Mouse (Mus musculus) embryonic facial prominence, embryonic 11.5 days (tissue): ENCODE data around the gene Fgfr2. TPM values are rescaled to one million over a fixed set of nuclear protein-coding genes. Genes with fewer than 3 reads are reported as not detected.

Source experiments
- ATAC-seq: fragments of 200-750 bp; cut with Nextera tagmentation; replicated peaks from 2 replicates; pipeline ENCODE4 v1.8.0; 2017; ENCODE audit warnings: low read depth; ENCODE audit not compliant: insufficient number of reproducible peaks, low FRiP score, low TSS enrichment
- DNase-seq: peaks from one replicate; pipeline ENCODE4 v3.0.0-alpha.2; 2015; ENCODE audit warnings: low spot score
- H3K27ac ChIP-seq: fragments of 300-500 bp; sonication (generic); replicated peaks from 2 replicates; pipeline ENCODE4 v1.5.1; 2014; ENCODE audit warnings: mild to moderate bottlenecking, low read depth, low read length, control low read depth
- H3K27me3 ChIP-seq: fragments of 300-500 bp; sonication (generic); 2 replicates; pipeline ENCODE4 v1.6.1; 2014; ENCODE audit warnings: mild to moderate bottlenecking, low read length, moderate library complexity, mixed read lengths; ENCODE audit not compliant: control insufficient read depth, insufficient read depth
- H3K36me3 ChIP-seq: fragments of 300-500 bp; sonication (generic); replicated peaks from 2 replicates; pipeline ENCODE4 v1.6.1; 2014; ENCODE audit warnings: low read depth, mild to moderate bottlenecking, low read length, moderate library complexity, mixed read lengths; ENCODE audit not compliant: control insufficient read depth, insufficient read depth
- H3K4me1 ChIP-seq: fragments of 300-500 bp; sonication (generic); 2 replicates; pipeline ENCODE4 v1.6.1; 2014; ENCODE audit warnings: low read length, mixed read lengths; ENCODE audit not compliant: control insufficient read depth, insufficient read depth
- H3K4me2 ChIP-seq: fragments of 300-500 bp; sonication (generic); 2 replicates; pipeline ENCODE4 v1.6.1; 2014; ENCODE audit warnings: low read depth, mild to moderate bottlenecking, control low read depth, low read length, moderate library complexity
- H3K4me3 ChIP-seq: fragments of 300-500 bp; sonication (generic); 2 replicates; pipeline ENCODE4 v1.5.1; 2014; ENCODE audit warnings: low read depth, low read length, control low read depth
- H3K9ac ChIP-seq: fragments of 300-500 bp; sonication (generic); replicated peaks from 2 replicates; pipeline ENCODE4 v1.6.1; 2014; ENCODE audit warnings: mild to moderate bottlenecking, control low read depth, low read length
- H3K9me3 ChIP-seq: fragments of 300-500 bp; sonication (generic); replicated peaks from 2 replicates; pipeline ENCODE4 v1.6.1; 2016; ENCODE audit warnings: mild to moderate bottlenecking, low read length, inconsistent platforms, mixed read lengths; ENCODE audit not compliant: control insufficient read depth
- WGBS: fragments of 180-500 bp; shearing (Covaris S2); extraction: QIAGEN DNeasy Blood & Tissue Kit; methylation state at CpG from one replicate; pipeline ENCODE4 v1.1.7; 2014; 5-methylcytosine and 5-hydroxymethylcytosine counted together
- polyA plus RNA-seq: library from polyadenylated mRNA; unstranded; fragments of >200 nt; fragmentation: Nextera tagmentation; extraction: Ambion mirVana; gene quantifications from 2 replicates; pipeline ENCODE4 v1.2.1, GENCODE M21; 2014

Fgfr2 gene
- polyA plus RNA-seq, 1 experiment from 2014 or later: 75.6 TPM

DNA sequence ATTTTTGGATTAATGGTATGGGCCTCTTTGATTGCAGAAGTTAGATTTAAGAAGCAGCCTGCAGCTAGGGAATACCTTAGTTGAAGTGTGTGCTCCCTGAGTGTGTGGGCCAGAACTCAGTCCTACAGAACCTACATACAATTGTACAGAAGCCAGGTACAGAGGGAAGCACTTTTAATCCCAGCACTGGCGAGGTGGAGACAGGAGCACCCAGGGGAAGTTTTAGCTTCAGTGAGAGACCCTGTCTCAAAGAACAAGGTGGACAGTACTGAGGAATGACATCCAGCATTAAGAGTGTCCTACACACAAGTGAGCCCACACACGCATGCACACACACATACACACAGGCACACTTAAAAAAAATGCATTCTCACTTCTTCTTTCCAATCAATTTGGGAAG is 2545.1 kb downstream of the Fgfr2 start:
- no peaks in the 10 kb centered on the region for H3K4me1 ChIP-seq
- no peaks in the 10 kb centered on the region for H3K9me3 ChIP-seq
- no peak for ATAC-seq
- no peak overlapping the region for H3K4me3 ChIP-seq
- no peak overlapping the region for H3K27ac ChIP-seq
- H3K36me3 ChIP-seq: no peaks in the 10 kb centered on the region
- no peaks in the 10 kb centered on the region for H3K27me3 ChIP-seq
- no peak overlapping the region for H3K9ac ChIP-seq
- H3K4me2 ChIP-seq: no peak overlapping the region
- WGBS: 93% methylated on average over 2 of the region's 2 CpGs
- DNase-seq: no peak

DNA sequence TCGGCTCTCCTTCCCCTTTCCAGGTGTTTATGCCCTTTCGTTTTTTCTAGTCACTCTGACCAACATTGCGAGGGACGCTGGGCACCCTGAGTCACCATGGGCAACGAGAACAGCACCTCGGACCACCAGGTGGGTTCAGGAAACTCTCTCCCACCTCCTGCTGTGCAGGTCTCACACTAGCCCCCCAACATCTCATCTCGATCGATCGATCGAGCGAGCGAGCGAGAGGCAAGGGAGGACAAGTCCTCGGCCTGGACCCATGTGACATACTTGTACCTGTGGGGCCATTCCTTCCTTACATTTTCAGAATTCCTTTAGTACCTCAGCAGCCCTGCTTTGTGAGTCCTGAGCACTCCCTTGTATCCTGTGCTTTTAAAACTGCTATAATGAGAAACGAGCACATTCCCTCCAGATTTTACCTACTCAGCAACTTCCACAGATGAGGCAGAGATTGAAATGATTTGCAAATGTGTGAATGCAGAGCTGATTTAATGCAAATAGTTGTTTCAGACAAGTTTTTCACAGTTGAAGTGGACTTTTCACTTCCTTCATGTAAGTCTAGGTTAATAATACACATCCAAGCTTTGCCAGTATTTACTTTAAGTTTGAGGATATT is 2545.7 kb downstream of the Fgfr2 start, which contains the start of gene Tacc2:
Gene Tacc2, plus strand, starts transcription at position 51 of the 616 bp plus-strand sequence.
- Histone ChIP-seq H3K4me2 (no peak within 1 kb of the TSS), H3K36me3 (no peaks in the 10 kb centered on the region), H3K27ac (no peak within 1 kb of the TSS), H3K9me3 (no peaks in the 10 kb centered on the region), H3K27me3 (no peaks in the 10 kb centered on the region), H3K9ac (no peak within 1 kb of the TSS), H3K4me1 (no peaks in the 10 kb centered on the region), H3K4me3 (no peak within 1 kb of the TSS)
- 56% methylated on average over 15 of the region's 15 CpGs for WGBS
- DNase-seq (no peak), ATAC-seq (no peak)

DNA sequence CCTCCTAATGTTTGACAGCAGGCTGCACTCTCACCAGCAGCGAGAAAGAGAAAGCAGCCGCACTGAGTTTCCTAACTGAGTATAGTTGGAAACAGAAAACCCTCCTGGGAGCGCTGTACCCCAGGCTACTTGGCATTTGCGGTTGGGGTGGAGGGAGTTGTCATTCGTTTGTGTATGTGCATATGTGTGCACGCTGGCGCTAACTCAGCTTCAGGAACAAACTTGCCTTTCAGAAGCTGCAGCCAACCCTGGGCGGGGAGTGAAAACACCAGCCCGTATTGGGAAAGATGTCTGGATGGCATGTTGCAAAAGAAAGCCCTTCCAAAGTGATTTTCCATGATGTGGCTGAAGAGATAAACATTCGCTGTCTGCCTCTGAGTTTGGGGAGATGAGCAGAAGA is 2546.2 kb downstream of the Fgfr2 start:
- DNase-seq (no peak), ATAC-seq (no peak)
- Histone ChIP-seq H3K27ac (no peak overlapping the region), H3K4me3 (no peak overlapping the region), H3K9me3 (no peaks in the 10 kb centered on the region), H3K36me3 (no peaks in the 10 kb centered on the region), H3K4me2 (no peak overlapping the region), H3K27me3 (no peaks in the 10 kb centered on the region), H3K4me1 (no peaks in the 10 kb centered on the region), H3K9ac (no peak overlapping the region)
- 33% methylated on average over 10 of the region's 10 CpGs for WGBS

DNA sequence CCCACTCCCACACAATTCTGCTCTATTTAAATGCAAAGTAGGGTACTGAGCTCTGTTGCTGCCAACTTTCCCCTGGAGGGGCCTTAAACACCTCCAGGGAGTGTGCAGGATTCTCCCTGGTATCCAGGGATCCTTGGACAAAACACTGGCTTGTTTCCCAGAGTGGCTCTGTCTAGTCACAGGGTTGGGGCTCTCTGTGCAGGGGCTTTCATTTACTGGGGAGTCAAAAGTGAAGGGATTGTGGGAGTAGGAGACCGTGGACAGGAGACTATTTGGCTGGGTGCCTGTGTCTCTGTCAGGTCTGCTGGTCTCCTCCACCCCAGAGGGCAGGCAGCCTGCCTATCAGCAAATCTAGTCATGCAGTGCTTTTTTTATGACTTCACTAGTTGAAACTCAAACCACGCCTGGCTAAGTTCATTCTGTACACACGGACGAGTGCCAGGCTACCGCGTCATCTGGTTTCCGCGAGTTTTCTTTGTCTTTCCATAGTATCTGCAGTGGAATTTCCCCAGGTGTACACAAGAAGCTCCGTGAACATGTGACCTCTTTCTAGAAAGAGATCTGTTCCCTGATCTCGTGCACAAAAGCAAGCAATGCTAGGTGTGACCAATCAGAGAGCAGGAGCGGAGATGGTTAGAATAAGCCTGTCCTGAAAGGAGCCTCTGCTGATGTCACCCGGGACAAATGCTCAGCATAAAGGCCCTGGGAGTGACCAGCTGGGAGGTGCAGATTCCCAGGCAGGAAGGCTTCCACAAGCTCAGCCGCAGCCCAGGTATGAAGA is 2548.7 kb downstream of the Fgfr2 start:
- no peak overlapping the region for H3K9ac ChIP-seq

DNA sequence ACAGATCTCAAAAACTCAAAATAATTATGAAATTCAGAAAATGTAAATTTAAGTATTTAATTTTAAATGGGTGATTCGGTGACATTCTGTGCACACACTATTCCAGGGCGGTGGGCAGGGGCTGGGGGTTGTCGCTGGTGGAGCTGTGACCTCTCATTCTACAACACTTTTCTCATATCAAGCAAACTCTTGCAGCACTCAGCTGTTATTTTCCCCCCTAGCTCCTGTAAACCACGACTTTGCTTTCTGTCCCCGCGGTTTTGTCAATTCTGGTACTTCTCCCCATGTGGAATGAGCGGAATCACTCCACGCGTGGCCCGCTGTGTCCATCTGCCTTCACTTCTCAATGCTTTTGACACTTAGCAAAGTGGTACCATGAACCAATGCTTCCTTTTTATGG is 2549.4 kb downstream of the Fgfr2 start:
- Histone ChIP-seq H3K4me2 (no peak overlapping the region), H3K36me3 (no peaks in the 10 kb centered on the region), H3K27ac (no peak overlapping the region), H3K27me3 (no peaks in the 10 kb centered on the region), H3K4me1 (no peaks in the 10 kb centered on the region), H3K9me3 (no peaks in the 10 kb centered on the region), H3K9ac (no peak overlapping the region), H3K4me3 (no peak overlapping the region)
- DNase-seq: no peak
- no peak for ATAC-seq
- WGBS: 96% methylated on average over 10 of the region's 10 CpGs

More for the DNA sequence above, 2548.7 kb downstream of the Fgfr2 start:
- Histone ChIP-seq H3K36me3 (no peaks in the 10 kb centered on the region), H3K27ac (no peak overlapping the region), H3K4me1 (no peaks in the 10 kb centered on the region), H3K9me3 (no peaks in the 10 kb centered on the region), H3K4me2 (no peak overlapping the region), H3K4me3 (no peak overlapping the region), H3K27me3 (no peaks in the 10 kb centered on the region)
- ATAC-seq (no peak), DNase-seq (no peak)
- WGBS: 67% methylated on average over 13 of the region's 13 CpGs

DNA sequence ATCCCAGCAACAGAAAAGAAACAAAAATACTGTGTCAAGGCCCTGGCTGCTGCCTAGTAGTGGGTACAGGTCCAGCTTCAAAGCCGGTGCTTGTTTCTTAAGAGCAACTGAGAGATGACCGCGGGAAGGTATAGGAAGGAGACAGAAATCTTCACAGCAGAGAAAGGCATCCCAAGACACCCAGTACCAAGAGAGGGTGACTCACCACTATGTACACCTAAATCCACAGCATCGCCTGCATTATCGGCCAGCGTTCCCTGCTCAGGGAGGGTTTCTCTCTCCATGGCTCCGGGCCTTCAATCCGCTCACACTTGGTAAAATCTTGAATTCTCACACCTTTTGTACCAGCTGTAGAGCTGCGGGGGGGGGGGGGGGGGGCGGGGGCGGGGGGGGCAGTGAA is 2550.3 kb downstream of the Fgfr2 start, which contains the start of gene Nsmce4a:
Gene Nsmce4a, minus strand, starts transcription at position 298 of the 400 bp plus-strand sequence.
- no peak within 1 kb of the TSS for H3K27ac ChIP-seq
- no peaks in the 10 kb centered on the region for H3K9me3 ChIP-seq
- H3K4me2 ChIP-seq: no peak within 1 kb of the TSS
- ATAC-seq: no peak
- no peak within 1 kb of the TSS for H3K4me3 ChIP-seq
- DNase-seq: no peak
- H3K4me1 ChIP-seq: no peaks in the 10 kb centered on the region
- WGBS: 91% methylated on average over 6 of the region's 11 CpGs
- no peak within 1 kb of the TSS for H3K9ac ChIP-seq
- H3K27me3 ChIP-seq: no peaks in the 10 kb centered on the region
- no peaks in the 10 kb centered on the region for H3K36me3 ChIP-seq

DNA sequence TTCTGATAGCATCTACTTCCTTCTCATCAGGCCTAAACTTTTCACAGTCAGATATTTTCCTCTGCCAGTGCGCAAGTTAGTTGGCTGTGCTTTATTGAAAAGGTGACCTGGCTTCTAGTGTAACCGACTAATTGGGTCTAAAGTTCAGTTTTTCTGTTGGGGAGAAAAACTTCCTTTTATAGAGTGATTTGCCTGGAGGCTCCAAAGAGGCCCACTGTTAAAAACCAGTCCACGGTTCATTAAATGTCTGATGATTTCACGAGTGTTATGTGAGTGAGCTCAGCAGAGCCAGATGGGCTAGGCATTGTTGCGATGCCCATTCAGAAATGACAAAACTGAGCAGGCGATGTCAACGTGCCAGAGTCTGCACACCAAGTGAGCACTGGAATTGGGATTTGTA is 2552.7 kb downstream of the Fgfr2 start:
- DNase-seq: no peak
- H3K27ac ChIP-seq: no peak overlapping the region
- 70% methylated on average over 7 of the region's 7 CpGs for WGBS

DNA sequence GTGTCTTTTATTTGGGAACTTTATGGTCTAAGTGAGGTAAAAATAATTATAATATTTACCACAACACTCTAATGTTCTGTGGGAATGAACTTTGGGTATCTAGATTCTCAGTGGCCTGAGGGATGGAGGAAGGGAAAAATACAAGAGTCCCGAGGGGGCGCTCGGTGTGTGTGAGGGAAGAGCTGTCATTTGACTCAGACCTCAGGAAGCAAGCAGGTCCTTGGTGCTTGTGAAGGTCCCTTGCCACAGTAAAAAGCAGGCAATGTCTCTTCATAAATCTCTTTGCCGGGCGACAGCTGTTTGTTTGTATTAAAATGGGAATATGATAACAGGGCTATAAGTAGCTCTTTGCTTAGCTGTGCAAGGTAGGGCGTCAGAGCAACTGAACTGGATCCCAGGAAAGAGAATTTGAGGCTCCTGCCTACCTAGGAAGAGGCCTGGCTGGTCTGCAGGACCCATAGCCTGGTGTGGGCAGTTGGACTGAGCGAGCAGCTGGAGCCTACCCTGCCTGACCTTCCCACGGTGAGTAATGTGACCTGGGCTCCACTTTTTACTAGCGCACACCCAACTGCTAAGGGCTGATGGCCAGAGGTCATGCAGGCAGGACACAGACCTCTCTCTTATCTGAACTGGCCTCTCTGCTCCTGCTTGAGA is 2554.2 kb downstream of the Fgfr2 start:
- no peak overlapping the region for H3K4me2 ChIP-seq
- no peak overlapping the region for H3K27ac ChIP-seq
- H3K9ac ChIP-seq: no peak overlapping the region
- WGBS: 68% methylated on average over 9 of the region's 9 CpGs
- H3K27me3 ChIP-seq: no peaks in the 10 kb centered on the region
- H3K9me3 ChIP-seq: no peaks in the 10 kb centered on the region
- H3K36me3 ChIP-seq: no peaks in the 10 kb centered on the region
- H3K4me1 ChIP-seq: no peaks in the 10 kb centered on the region
- no peak for ATAC-seq
- H3K4me3 ChIP-seq: no peak overlapping the region
- no peak for DNase-seq

More for the DNA sequence above, 2552.7 kb downstream of the Fgfr2 start:
- Histone ChIP-seq H3K27me3 (no peaks in the 10 kb centered on the region), H3K4me3 (no peak overlapping the region), H3K9ac (no peak overlapping the region), H3K9me3 (no peaks in the 10 kb centered on the region), H3K4me1 (no peaks in the 10 kb centered on the region), H3K36me3 (no peaks in the 10 kb centered on the region), H3K4me2 (no peak overlapping the region)
- no peak for ATAC-seq
